Mouse (Mus musculus) T-helper 1 cell (primary cell): ENCODE measurements around the gene Bicdl2.

Experiments
- in situ Hi-C: fragments of 300-600 bp; cut with MboI, MseI; formaldehyde crosslinking; loops from one replicate; pipeline ENCODE4 v1.15.1; 2025; ENCODE audit warnings: high pct_unique_total_duplicates

The Bicdl2 gene

GRCm38 (mm10) chr17:23673424-23674073, 13.2 kb downstream of the Bicdl2 start, which contains the start of the genes Hcfc1r1 and Thoc6:
Hcfc1r1 (plus strand) TSS chr17:23673596.
Thoc6 (minus strand) TSS chr17:23673882.
- in situ Hi-C loops = loop anchor here (5.0 kb wide), 1 partner anchor 34 kb away; no protein-coding TSS in a partner anchor

GRCm38 (mm10) chr17:23674271-23674952, 14.1 kb downstream of the Bicdl2 start:
- in situ Hi-C loops = loop anchor here (5.0 kb wide), 1 partner anchor 33 kb away; no protein-coding TSS in a partner anchor

- in situ Hi-C loops = no loop called here
Observed at GRCm38 (mm10) chr17:23675127-23675526, 14.8 kb downstream of the Bicdl2 start.

GRCm38 (mm10) chr17:23675564-23676281, 15.4 kb downstream of the Bicdl2 start:
- in situ Hi-C loops = no loop called here

- in situ Hi-C loops = no loop called here
Observed at GRCm38 (mm10) chr17:23676473-23677031, 16.2 kb downstream of the Bicdl2 start.

GRCm38 (mm10) chr17:23677236-23677679, 17.0 kb downstream of the Bicdl2 start, which contains the start of gene Tnfrsf12a:
Tnfrsf12a (minus strand) TSS chr17:23677468.
- in situ Hi-C loops = no loop called here

- in situ Hi-C loops = no loop called here
Observed at GRCm38 (mm10) chr17:23679127-23679835, 19.0 kb downstream of the Bicdl2 start, which contains the start of gene Cldn6. Cldn6 (plus strand) TSS chr17:23679249.

- in situ Hi-C loops = no loop called here
Observed at GRCm38 (mm10) chr17:23680336-23680735, 20.0 kb downstream of the Bicdl2 start.

GRCm38 (mm10) chr17:23681086-23681485, 20.8 kb downstream of the Bicdl2 start:
- in situ Hi-C loops = no loop called here

GRCm38 (mm10) chr17:23682092-23682491, 21.8 kb downstream of the Bicdl2 start:
- in situ Hi-C loops = no loop called here

- in situ Hi-C loops = no loop called here
Observed at GRCm38 (mm10) chr17:23682530-23682929, 22.2 kb downstream of the Bicdl2 start.

- in situ Hi-C loops = no loop called here
Observed at GRCm38 (mm10) chr17:23683226-23683625, 22.9 kb downstream of the Bicdl2 start.

- in situ Hi-C loops = no loop called here
Observed at GRCm38 (mm10) chr17:23683856-23684672, 23.8 kb downstream of the Bicdl2 start, which contains the start of gene Cldn9. Cldn9 (minus strand) TSS chr17:23684026.

- in situ Hi-C loops = no loop called here
Observed at GRCm38 (mm10) chr17:23694491-23694890, 34.2 kb downstream of the Bicdl2 start.

GRCm38 (mm10) chr17:23695801-23696200, 35.5 kb downstream of the Bicdl2 start:
- in situ Hi-C loops = no loop called here

GRCm38 (mm10) chr17:23699131-23700077, 39.1 kb downstream of the Bicdl2 start:
- in situ Hi-C loops = loop anchor here (10.0 kb wide), 1 partner anchor 1275 kb away; the partner anchor contains the start of gene Zfp946

- in situ Hi-C loops = loop anchor here (10.0 kb wide), 1 partner anchor 1275 kb away; the partner anchor contains the start of gene Zfp946
Observed at GRCm38 (mm10) chr17:23700079-23700478, 39.8 kb downstream of the Bicdl2 start.

GRCm38 (mm10) chr17:23703301-23703700, 43.0 kb downstream of the Bicdl2 start:
- in situ Hi-C loops = loop anchor here (10.0 kb wide), 1 partner anchor 1278 kb away; the partner anchor contains the start of gene Zfp946
